Mouse (Mus musculus) liver, adult (tissue): ENCODE measurements around the gene Pdzrn4.

Source experiments
- GATA4 ChIP-seq: IDR thresholded peaks from 2 replicates; pipeline ENCODE4 v1.6.1; 2014; ENCODE audit warnings: mild to moderate bottlenecking, low read length; ENCODE audit not compliant: insufficient replicate concordance

The Pdzrn4 gene

GRCm38 (mm10) chr15:92610866-92611265, 214.2 kb downstream of the Pdzrn4 start:
- TF ChIP-seq GATA4: no peak

- no peak for TF ChIP-seq GATA4
Measured at GRCm38 (mm10) chr15:92612386-92612785, 215.7 kb downstream of the Pdzrn4 start.

DNA sequence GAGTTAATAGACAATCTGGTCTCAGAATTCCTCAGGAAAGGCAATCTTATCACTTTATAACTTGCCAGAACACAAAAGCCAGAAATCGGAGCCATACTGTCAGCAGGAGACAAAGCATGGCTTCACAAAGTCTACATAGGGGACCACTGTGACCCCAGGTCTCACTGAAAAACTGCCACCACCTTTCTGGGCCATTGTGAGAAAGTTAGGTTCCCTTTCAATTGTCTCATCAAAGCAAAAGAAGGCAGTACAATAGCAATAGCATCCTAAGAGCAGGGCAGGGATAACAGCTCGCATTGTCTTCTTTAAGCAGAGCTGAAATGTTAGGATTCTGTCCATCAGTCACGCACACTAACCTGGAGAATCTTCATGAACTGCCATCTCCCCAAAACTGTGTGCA, 216.5 kb downstream of the Pdzrn4 start:
- TF ChIP-seq GATA4: no peak

DNA sequence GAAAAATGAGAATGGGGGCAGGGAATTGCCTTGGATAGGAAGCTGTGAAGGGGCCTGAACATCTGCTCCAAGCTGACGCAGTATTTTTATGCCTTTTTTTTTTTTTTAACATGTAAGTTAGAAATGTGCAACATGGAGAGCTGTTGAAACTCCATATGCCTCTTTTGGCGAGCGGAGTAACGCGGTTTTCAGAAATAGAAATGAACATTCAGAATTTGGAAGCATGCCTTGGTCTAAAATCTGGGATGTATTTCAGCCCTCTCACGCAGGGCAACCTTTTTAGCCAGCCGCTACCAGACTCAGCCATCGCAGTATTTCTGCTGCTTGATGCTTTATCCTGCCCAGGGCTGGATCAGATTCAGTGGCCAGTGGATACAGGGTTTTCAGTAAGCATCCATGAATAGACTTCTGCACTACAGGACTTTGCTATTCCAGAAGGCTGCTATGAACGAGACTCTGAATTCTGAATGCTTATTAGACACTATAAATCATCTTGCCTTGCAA, 225.1 kb downstream of the Pdzrn4 start:
- TF ChIP-seq GATA4: no peak

GRCm38 (mm10) chr15:92622323-92622722, 225.6 kb downstream of the Pdzrn4 start:
- TF ChIP-seq GATA4: no peak

- no peak for TF ChIP-seq GATA4
Measured at GRCm38 (mm10) chr15:92629172-92629571, 232.5 kb downstream of the Pdzrn4 start.

- TF ChIP-seq GATA4: no peak
Measured at GRCm38 (mm10) chr15:92634044-92634610, 237.4 kb downstream of the Pdzrn4 start.

DNA sequence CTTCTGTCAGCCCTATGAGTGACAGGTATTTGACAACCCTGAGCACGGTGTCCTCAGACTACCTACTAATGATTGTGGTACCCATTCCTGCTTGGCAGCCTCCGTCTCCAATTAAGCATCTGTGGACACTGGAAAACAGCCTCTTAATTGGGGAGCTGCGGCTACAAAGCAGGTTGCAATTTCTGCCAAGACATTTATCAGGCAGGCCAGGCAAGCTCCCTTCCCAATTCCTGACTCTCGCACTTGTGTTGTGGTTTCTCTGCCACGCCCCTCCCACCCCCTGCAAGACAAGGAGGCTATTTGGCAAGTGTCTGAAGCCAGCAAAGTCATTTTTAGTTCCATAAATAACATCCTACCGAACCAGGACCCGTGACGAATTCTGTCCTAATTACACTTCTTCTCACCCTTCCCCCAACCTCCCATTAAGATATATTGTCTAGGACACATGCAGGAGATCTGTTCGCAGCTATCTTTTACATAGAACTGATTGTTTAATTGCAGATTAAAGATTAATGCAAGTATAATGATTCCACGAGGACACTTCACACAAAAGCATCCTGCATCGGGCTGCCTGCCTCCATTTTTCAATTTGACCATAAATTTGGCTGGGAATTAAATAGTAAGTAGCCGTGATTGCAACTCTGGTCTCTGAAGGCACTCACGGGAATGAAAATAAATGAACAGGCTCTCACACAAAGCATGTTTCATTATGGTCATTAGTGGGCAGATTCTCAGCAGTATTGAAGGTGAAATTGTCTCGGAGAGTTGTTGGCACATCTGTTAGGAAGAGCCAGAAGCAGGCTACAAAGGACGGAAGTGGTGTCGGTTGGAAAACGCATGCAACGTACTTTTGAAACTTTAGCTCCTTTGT, 243.8 kb downstream of the Pdzrn4 start:
- no peak for TF ChIP-seq GATA4

- TF ChIP-seq GATA4: no peak
Measured at GRCm38 (mm10) chr15:92671279-92672051, 274.8 kb downstream of the Pdzrn4 start.

DNA sequence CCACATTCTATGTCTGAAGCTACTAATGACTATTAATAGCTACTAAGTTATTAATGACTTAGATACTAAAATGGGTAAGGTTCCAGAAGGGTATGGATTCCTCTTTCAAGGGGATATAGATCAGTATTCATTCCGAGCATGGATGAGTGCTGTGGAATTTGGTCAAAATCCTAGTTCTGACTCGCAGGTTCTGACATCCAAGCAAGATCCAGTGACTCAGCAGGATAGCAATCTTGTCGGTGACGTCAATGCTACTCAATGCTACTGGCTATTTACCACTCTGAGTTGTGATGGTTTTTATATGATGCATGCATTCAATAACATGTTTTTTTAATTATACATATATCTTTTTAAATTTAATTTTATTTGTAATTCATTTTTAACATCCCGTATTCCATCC, 279.4 kb downstream of the Pdzrn4 start:
- no peak for TF ChIP-seq GATA4

DNA sequence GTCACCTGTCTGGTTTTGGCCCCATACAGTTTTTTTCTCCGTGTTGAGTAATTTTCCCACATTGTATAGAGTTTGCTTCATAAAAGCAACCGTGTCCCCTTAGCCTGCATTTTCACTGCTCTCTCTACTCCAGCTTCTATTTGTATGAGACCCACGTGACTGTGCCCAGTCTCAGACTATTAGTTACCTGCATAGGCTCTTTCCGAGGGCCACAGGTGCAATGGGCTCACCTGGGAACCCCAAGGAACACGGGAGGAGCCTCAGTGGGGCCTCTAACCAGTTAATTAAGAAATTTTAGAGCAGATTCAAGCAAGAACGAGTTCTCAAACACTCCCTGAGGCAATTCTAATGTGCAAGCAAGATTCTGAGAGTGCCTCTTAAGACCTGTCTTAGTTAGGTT, 281.7 kb downstream of the Pdzrn4 start:
- TF ChIP-seq GATA4: no peak

DNA sequence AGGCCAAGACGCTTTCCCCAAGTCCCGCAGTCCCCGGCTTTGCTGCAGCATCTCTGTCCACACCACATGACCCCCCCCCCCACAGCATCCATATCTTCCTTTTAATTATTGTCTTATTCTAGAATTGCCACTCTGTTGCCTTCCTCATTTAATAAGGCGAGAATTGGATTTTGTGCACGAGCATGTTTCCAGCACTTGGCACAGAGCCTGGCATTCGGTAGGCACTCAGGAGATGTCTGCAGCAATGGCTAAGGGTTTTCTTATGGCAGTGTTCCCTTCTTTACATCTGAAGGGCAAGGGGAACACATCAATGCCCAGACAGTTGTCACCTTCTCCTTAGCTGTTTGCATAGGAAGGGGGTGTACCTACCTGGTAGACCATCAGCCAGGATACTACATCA, 282.9 kb downstream of the Pdzrn4 start:
- TF ChIP-seq GATA4: no peak

- no peak for TF ChIP-seq GATA4
Measured at GRCm38 (mm10) chr15:92696276-92696956, 299.7 kb downstream of the Pdzrn4 start.

DNA sequence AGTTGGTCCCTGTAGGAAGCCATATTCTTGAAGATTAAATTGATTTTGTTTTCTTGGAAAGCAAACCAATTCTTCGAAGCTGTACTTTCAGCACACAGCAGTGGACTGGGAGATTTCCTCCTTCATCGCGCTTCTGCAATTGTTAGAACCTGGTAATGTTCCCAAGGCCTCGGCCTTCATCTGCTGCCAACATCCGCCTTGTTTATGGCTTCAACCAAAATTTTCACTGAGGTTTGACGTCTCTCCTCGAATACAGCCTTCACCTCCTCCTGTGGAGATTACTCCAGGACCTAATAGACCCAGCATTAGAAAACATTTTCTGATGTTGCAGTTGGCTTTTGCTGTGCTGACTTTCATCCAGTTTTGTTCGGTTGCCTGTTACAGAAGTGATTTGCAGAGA, 307.5 kb downstream of the Pdzrn4 start:
- TF ChIP-seq GATA4: no peak

DNA sequence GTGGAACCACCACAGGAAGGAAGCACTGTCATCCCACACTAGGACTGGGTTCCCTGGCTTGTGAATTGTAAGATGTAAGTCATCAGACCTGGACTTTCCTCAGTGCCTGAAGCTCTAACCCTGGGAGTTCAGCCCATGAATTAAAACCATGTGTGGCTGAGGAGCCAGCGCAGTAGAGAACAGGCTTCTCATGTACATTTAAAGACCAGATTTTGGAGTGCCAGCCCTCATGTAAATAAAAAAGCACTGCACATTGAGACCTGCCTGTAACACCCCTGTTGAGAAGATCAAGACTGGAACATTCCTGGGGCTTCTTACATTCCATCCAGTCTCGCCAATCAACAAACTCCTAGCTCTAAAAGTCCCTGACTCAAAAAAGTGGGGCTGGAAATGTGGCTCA, 342.0 kb downstream of the Pdzrn4 start:
- TF ChIP-seq GATA4: no peak

- TF ChIP-seq GATA4: no peak
Measured at GRCm38 (mm10) chr15:92739887-92740286, 343.2 kb downstream of the Pdzrn4 start.

- TF ChIP-seq GATA4: no peak
Measured at GRCm38 (mm10) chr15:92743624-92744023, 346.9 kb downstream of the Pdzrn4 start.
